Mouse (Mus musculus) cerebellum, adult 2 months (tissue): ENCODE data around the gene Btg4. TPM values are rescaled to one million over a fixed set of nuclear protein-coding genes. Genes with fewer than 3 reads are reported as not detected.

ENCODE experiments used
- DNase-seq, 2 experiments: peaks; one replicate each; pipeline ENCODE4 v3.0.0; 2021
- H3K27ac ChIP-seq: fragments of 200-500 bp; 2 replicates; pipeline ENCODE4 v1.5.1; 2012; ENCODE audit warnings: low read length, control low read depth, inconsistent platforms; ENCODE audit not compliant: insufficient read depth
- H3K27me3 ChIP-seq: fragments of 200-500 bp; 2 replicates; pipeline ENCODE4 v1.6.1; 2012; ENCODE audit warnings: inconsistent platforms, mild to moderate bottlenecking, low read length, moderate library complexity; ENCODE audit not compliant: control insufficient read depth, insufficient read depth
- H3K4me1 ChIP-seq: fragments of 200-500 bp; 2 replicates; pipeline ENCODE4 v1.6.1; 2011; ENCODE audit warnings: low read length; ENCODE audit not compliant: control insufficient read depth, insufficient read depth
- H3K4me3 ChIP-seq: fragments of 200-500 bp; replicated peaks from 2 replicates; pipeline ENCODE3; 2011; ENCODE audit warnings: mild to moderate bottlenecking, low read depth, low read length, control low read depth; ENCODE audit not compliant: insufficient read depth
- CTCF ChIP-seq: fragments of 200-500 bp; IDR thresholded peaks from 2 replicates; pipeline ENCODE4 v1.5.1; 2011; ENCODE audit warnings: low read depth, mild to moderate bottlenecking, control low read depth, low read length, moderate library complexity, borderline replicate concordance; ENCODE audit not compliant: insufficient read depth
- POLR2A ChIP-seq: fragments of 200-500 bp; IDR thresholded peaks from 2 replicates; pipeline ENCODE4 v1.6.1; 2011; ENCODE audit warnings: low read length, control low read depth, borderline replicate concordance; ENCODE audit not compliant: insufficient read depth
- WGBS: fragments of 180-500 bp; shearing (Covaris S2); methylation state at CpG from one replicate; pipeline ENCODE4 v1.1.7; 2018; 5-methylcytosine and 5-hydroxymethylcytosine counted together
- polyA plus RNA-seq: library from polyadenylated mRNA; depleted of rRNA; stranded (reverse); fragments of >200 nt; gene quantifications from 2 replicates; pipeline ENCODE4 v1.2.3, GENCODE M21; 2012; rRNA removed

Btg4 gene
- polyA plus RNA-seq, 1 experiment = not detected

GRCm38 (mm10) chr9:51152079-51152752 lies 91.5 kb downstream of the Btg4 start:
- Histone ChIP-seq H3K27ac (no peak overlapping the region), H3K4me1 (peaks cover 8% of the 10 kb centered on the region), H3K27me3 (no peaks in the 10 kb centered on the region), H3K4me3 (no peak overlapping the region)
- peak; percentile 56 to 61 for DNase-seq
- 24% methylated on average over 13 of the region's 13 CpGs for WGBS
- TF ChIP-seq CTCF (peak; percentile 69; the same call in 1 of the 2 replicates), POLR2A (no peak)

- no peak overlapping the region for H3K27ac ChIP-seq
- DNase-seq = peak; percentile 76 to 81
- no peak overlapping the region for H3K4me3 ChIP-seq
- 0 out of 2 replicates have a peak, but pooled peaks cover 5% of the 10 kb centered on the region for H3K4me1 ChIP-seq
- H3K27me3 ChIP-seq = no peaks in the 10 kb centered on the region
- WGBS = 33% methylated on average over 4 of the region's 4 CpGs
- no peak for TF ChIP-seq POLR2A
- peak; percentile 99 for TF ChIP-seq CTCF
Observed at GRCm38 (mm10) chr9:51161771-51162388, 101.2 kb downstream of the Btg4 start.

GRCm38 (mm10) chr9:51163989-51164388 lies 103.3 kb downstream of the Btg4 start:
- Histone ChIP-seq H3K27me3 (no peaks in the 10 kb centered on the region), H3K4me1 (0 out of 2 replicates have a peak, but pooled peaks cover 5% of the 10 kb centered on the region), H3K4me3 (no peak overlapping the region), H3K27ac (no peak overlapping the region)
- TF ChIP-seq CTCF = no peak
- no peak for TF ChIP-seq POLR2A
- 89% methylated on average over 5 of the region's 5 CpGs for whole genome bisulfite sequencing
- DNase-seq = no peak

- TF ChIP-seq POLR2A (no peak), CTCF (no peak)
- no peak within 1 kb of the TSS for H3K27ac ChIP-seq
- no peaks in the 10 kb centered on the region for H3K27me3 ChIP-seq
- H3K4me3 ChIP-seq = no peak within 1 kb of the TSS
- 0 out of 2 replicates have a peak, but pooled peaks cover 5% of the 10 kb centered on the region for H3K4me1 ChIP-seq
- 33% methylated on average over 6 of the region's 6 CpGs for WGBS
- no peak for DNase-seq
Observed at GRCm38 (mm10) chr9:51165312-51166180, 104.8 kb downstream of the Btg4 start, which contains the start of gene Gm32742. TSS of gene Gm32742 (minus strand) at chr9:51165517.

GRCm38 (mm10) chr9:51167954-51168353 lies 107.3 kb downstream of the Btg4 start:
- DNase-seq = no peak
- Histone ChIP-seq H3K4me1 (0 out of 2 replicates have a peak, but pooled peaks cover 5% of the 10 kb centered on the region), H3K27ac (no peak overlapping the region), H3K27me3 (no peaks in the 10 kb centered on the region), H3K4me3 (no peak overlapping the region)
- WGBS = 58% methylated on average over 11 of the region's 11 CpGs
- no peak for TF ChIP-seq POLR2A
- no peak for TF ChIP-seq CTCF

GRCm38 (mm10) chr9:51168698-51169097 lies 108.0 kb downstream of the Btg4 start:
- 91% methylated on average over 5 of the region's 5 CpGs for WGBS
- Histone ChIP-seq H3K4me3 (no peak overlapping the region), H3K27me3 (no peaks in the 10 kb centered on the region), H3K27ac (no peak overlapping the region), H3K4me1 (0 out of 2 replicates have a peak, but pooled peaks cover 5% of the 10 kb centered on the region)
- TF ChIP-seq CTCF (no peak), POLR2A (no peak)
- DNase-seq = no peak

GRCm38 (mm10) chr9:51169133-51169532 lies 108.4 kb downstream of the Btg4 start:
- 0 out of 2 replicates have a peak, but pooled peaks cover 5% of the 10 kb centered on the region for H3K4me1 ChIP-seq
- H3K4me3 ChIP-seq = no peak overlapping the region
- DNase-seq = no peak
- TF ChIP-seq CTCF (no peak), POLR2A (no peak)
- WGBS = 88% methylated on average over 7 of the region's 7 CpGs
- no peaks in the 10 kb centered on the region for H3K27me3 ChIP-seq
- H3K27ac ChIP-seq = no peak overlapping the region

Other genes starting within 250 kb of the Btg4 start
- 30.2 and 34.7 TPM in 2 replicates for gene Ppp2r1b, start 215.6 kb upstream of the Btg4 start, polyA plus RNA-seq
- 23.1 and 23.6 TPM in 2 replicates for gene Sik2, start 51.8 kb upstream of the Btg4 start, polyA plus RNA-seq
- 7.2 and 7.5 TPM in 2 replicates for gene Layn, start 16.2 kb downstream of the Btg4 start, polyA plus RNA-seq
- gene 4833427G06Rik, start 41.2 kb downstream of the Btg4 start, polyA plus RNA-seq = 0.29 and 0.48 TPM in 2 replicates
- gene Gm32742, start 104.6 kb downstream of the Btg4 start, polyA plus RNA-seq = 0.02 TPM in 1 of 2 replicates, not detected in the other
- 0.19 and 0.20 TPM in 2 replicates for gene Pou2af1, start 152.8 kb downstream of the Btg4 start, polyA plus RNA-seq
- 3.5 and 3.7 TPM in 2 replicates for gene Colca2, start 217.7 kb downstream of the Btg4 start, polyA plus RNA-seq